Mouse (Mus musculus) embryonic facial prominence, embryonic 13.5 days (tissue): ENCODE results near the gene Ap1ar. TPM values are rescaled to one million over a fixed set of nuclear protein-coding genes. Genes with fewer than 3 reads are reported as not detected.

Source experiments
- ATAC-seq: fragments of 200-750 bp; cut with Nextera tagmentation; 2 replicates; pipeline ENCODE4 v1.8.0; 2017; ENCODE audit warnings: low read depth; ENCODE audit not compliant: insufficient number of reproducible peaks, insufficient read depth, low FRiP score, low TSS enrichment
- H3K27ac ChIP-seq: fragments of 300-500 bp; sonication (generic); 2 replicates; pipeline ENCODE4 v1.5.1; 2015; ENCODE audit warnings: moderate library complexity, mild to moderate bottlenecking, inconsistent platforms
- H3K27me3 ChIP-seq: fragments of 300-500 bp; sonication (generic); 2 replicates; pipeline ENCODE4 v1.6.1; 2015; ENCODE audit warnings: mild to moderate bottlenecking, inconsistent platforms
- H3K36me3 ChIP-seq: fragments of 300-500 bp; sonication (generic); 2 replicates; pipeline ENCODE4 v1.6.1; 2015; ENCODE audit warnings: mild to moderate bottlenecking, inconsistent platforms
- H3K4me1 ChIP-seq: fragments of 300-500 bp; sonication (generic); 2 replicates; pipeline ENCODE4 v1.6.1; 2015; ENCODE audit warnings: inconsistent platforms
- H3K4me2 ChIP-seq: fragments of 300-500 bp; sonication (generic); 2 replicates; pipeline ENCODE4 v1.6.1; 2015; ENCODE audit warnings: moderate library complexity, mild to moderate bottlenecking, inconsistent platforms
- H3K4me3 ChIP-seq: fragments of 300-500 bp; sonication (generic); 2 replicates; pipeline ENCODE4 v1.5.1; 2015; ENCODE audit warnings: mild to moderate bottlenecking, inconsistent platforms
- H3K9ac ChIP-seq: fragments of 300-500 bp; sonication (generic); 2 replicates; pipeline ENCODE4 v1.6.1; 2015; ENCODE audit warnings: mild to moderate bottlenecking, inconsistent platforms
- H3K9me3 ChIP-seq: fragments of 300-500 bp; sonication (generic); 2 replicates; pipeline ENCODE4 v1.6.1; 2016; ENCODE audit warnings: inconsistent platforms
- WGBS: fragments of 180-500 bp; shearing (Covaris S2); methylation state at CpG from one replicate; pipeline ENCODE4 v1.1.7; 2015; ENCODE audit warnings: mixed read lengths; 5-methylcytosine and 5-hydroxymethylcytosine counted together
- polyA plus RNA-seq: library from polyadenylated mRNA; unstranded; fragments of >200 nt; fragmentation: Nextera tagmentation; extraction: Ambion mirVana; gene quantifications from 2 replicates; pipeline ENCODE4 v1.2.1, GENCODE M21; 2015

Ap1ar gene
- polyA plus RNA-seq, 1 experiment from 2014 or later = 55.4 TPM

GRCm38 (mm10) chr3:127835594-127835993, 1.7 kb downstream of the Ap1ar start:
- Histone ChIP-seq H3K27ac (no peak overlapping the region), H3K36me3 (0 out of 2 replicates have a peak, but pooled peaks cover 2% of the 10 kb centered on the region), H3K9me3 (no peaks in the 10 kb centered on the region), H3K4me2 (peak overlapping the region; percentile 84), H3K27me3 (no peaks in the 10 kb centered on the region), H3K4me3 (peak overlapping the region; percentile 84; the same call in 1 of the 2 replicates), H3K9ac (peak overlapping the region; percentile 12; the same call in 1 of the 2 replicates), H3K4me1 (peaks cover 23% of the 10 kb centered on the region)
- 87% methylated on average over 6 of the region's 6 CpGs for WGBS
- ATAC-seq = no peak

- no peak overlapping the region for H3K4me2 ChIP-seq
- no peak overlapping the region for H3K4me3 ChIP-seq
- ATAC-seq = no peak
- no peak overlapping the region for H3K9ac ChIP-seq
- H3K36me3 ChIP-seq = 0 out of 2 replicates have a peak, but pooled peaks cover 2% of the 10 kb centered on the region
- H3K27ac ChIP-seq = no peak overlapping the region
- peaks cover 23% of the 10 kb centered on the region for H3K4me1 ChIP-seq
- H3K27me3 ChIP-seq = no peaks in the 10 kb centered on the region
- 89% methylated on average over 4 of the region's 4 CpGs for WGBS
- no peaks in the 10 kb centered on the region for H3K9me3 ChIP-seq
Observed at GRCm38 (mm10) chr3:127834040-127834439, 3.3 kb downstream of the Ap1ar start.

GRCm38 (mm10) chr3:127831079-127831478, 6.2 kb downstream of the Ap1ar start:
- H3K27me3 ChIP-seq = no peaks in the 10 kb centered on the region
- 0 out of 2 replicates have a peak, but pooled peaks cover 2% of the 10 kb centered on the region for H3K36me3 ChIP-seq
- H3K9ac ChIP-seq = no peak overlapping the region
- no peak overlapping the region for H3K4me3 ChIP-seq
- H3K4me1 ChIP-seq = peaks cover 21% of the 10 kb centered on the region
- H3K9me3 ChIP-seq = no peaks in the 10 kb centered on the region
- WGBS = 65% methylated on average over 6 of the region's 6 CpGs
- no peak for ATAC-seq
- H3K4me2 ChIP-seq = no peak overlapping the region
- H3K27ac ChIP-seq = no peak overlapping the region

- H3K4me2 ChIP-seq = no peak overlapping the region
- no peak for ATAC-seq
- H3K4me3 ChIP-seq = no peak overlapping the region
- H3K9me3 ChIP-seq = no peaks in the 10 kb centered on the region
- H3K27me3 ChIP-seq = no peaks in the 10 kb centered on the region
- 0 out of 2 replicates have a peak, but pooled peaks cover 2% of the 10 kb centered on the region for H3K36me3 ChIP-seq
- no peak overlapping the region for H3K27ac ChIP-seq
- WGBS = 92% methylated on average over 10 of the region's 10 CpGs
- H3K9ac ChIP-seq = no peak overlapping the region
- peaks cover 12% of the 10 kb centered on the region for H3K4me1 ChIP-seq
Observed at GRCm38 (mm10) chr3:127830183-127830582, 7.1 kb downstream of the Ap1ar start.

GRCm38 (mm10) chr3:127827123-127827522, 10.2 kb downstream of the Ap1ar start:
- no peak overlapping the region for H3K4me3 ChIP-seq
- H3K9me3 ChIP-seq = no peaks in the 10 kb centered on the region
- H3K9ac ChIP-seq = no peak overlapping the region
- WGBS = 42% methylated on average over 7 of the region's 7 CpGs
- no peak overlapping the region for H3K4me2 ChIP-seq
- H3K4me1 ChIP-seq = peaks cover 11% of the 10 kb centered on the region
- H3K27ac ChIP-seq = no peak overlapping the region
- H3K36me3 ChIP-seq = peaks cover 6% of the 10 kb centered on the region
- no peak for ATAC-seq
- H3K27me3 ChIP-seq = no peaks in the 10 kb centered on the region

- H3K4me3 ChIP-seq = no peak overlapping the region
- peaks cover 11% of the 10 kb centered on the region for H3K36me3 ChIP-seq
- no peaks in the 10 kb centered on the region for H3K9me3 ChIP-seq
- 91% methylated on average over 7 of the region's 7 CpGs for WGBS
- no peaks in the 10 kb centered on the region for H3K27me3 ChIP-seq
- no peak for ATAC-seq
- H3K27ac ChIP-seq = no peak overlapping the region
- H3K4me1 ChIP-seq = peaks cover 11% of the 10 kb centered on the region
- H3K9ac ChIP-seq = no peak overlapping the region
- H3K4me2 ChIP-seq = no peak overlapping the region
Observed at GRCm38 (mm10) chr3:127826503-127826902, 10.8 kb downstream of the Ap1ar start.

- Histone ChIP-seq H3K4me1 (peaks cover 11% of the 10 kb centered on the region), H3K4me3 (no peak overlapping the region), H3K36me3 (peaks cover 19% of the 10 kb centered on the region), H3K27ac (no peak overlapping the region), H3K9ac (no peak overlapping the region), H3K27me3 (no peaks in the 10 kb centered on the region), H3K4me2 (no peak overlapping the region), H3K9me3 (no peaks in the 10 kb centered on the region)
- WGBS = 82% methylated on average over 17 of the region's 17 CpGs
- no peak for ATAC-seq
Observed at GRCm38 (mm10) chr3:127823886-127824863, 13.1 kb downstream of the Ap1ar start.

GRCm38 (mm10) chr3:127821209-127821608, 16.1 kb downstream of the Ap1ar start:
- Histone ChIP-seq H3K27ac (no peak overlapping the region), H3K4me1 (0 out of 2 replicates have a peak, but pooled peaks cover 4% of the 10 kb centered on the region), H3K36me3 (peaks cover 24% of the 10 kb centered on the region), H3K4me2 (no peak overlapping the region), H3K9ac (no peak overlapping the region), H3K9me3 (no peaks in the 10 kb centered on the region), H3K27me3 (no peaks in the 10 kb centered on the region), H3K4me3 (no peak overlapping the region)
- ATAC-seq = no peak
- 76% methylated on average over 5 of the region's 5 CpGs for WGBS

- Histone ChIP-seq H3K27me3 (no peaks in the 10 kb centered on the region), H3K9me3 (no peaks in the 10 kb centered on the region), H3K4me3 (no peak overlapping the region), H3K36me3 (peaks cover 26% of the 10 kb centered on the region), H3K4me1 (0 out of 2 replicates have a peak, but pooled peaks cover 4% of the 10 kb centered on the region), H3K27ac (no peak overlapping the region), H3K9ac (no peak overlapping the region), H3K4me2 (no peak overlapping the region)
- no peak for ATAC-seq
- WGBS = 76% methylated on average over 1 of the region's 1 CpGs
Observed at GRCm38 (mm10) chr3:127820400-127820799, 16.9 kb downstream of the Ap1ar start.

- no peak overlapping the region for H3K27ac ChIP-seq
- ATAC-seq = no peak
- WGBS = 77% methylated on average over 11 of the region's 11 CpGs
Observed at GRCm38 (mm10) chr3:127818694-127819663, 18.3 kb downstream of the Ap1ar start.

GRCm38 (mm10) chr3:127817120-127817683, 20.1 kb downstream of the Ap1ar start:
- Histone ChIP-seq H3K9me3 (no peaks in the 10 kb centered on the region), H3K27me3 (no peaks in the 10 kb centered on the region), H3K27ac (no peak overlapping the region), H3K4me2 (no peak overlapping the region), H3K9ac (no peak overlapping the region), H3K4me3 (no peak overlapping the region), H3K4me1 (0 out of 2 replicates have a peak, but pooled peaks cover 4% of the 10 kb centered on the region), H3K36me3 (peaks cover 41% of the 10 kb centered on the region)
- WGBS = 41% methylated on average over 7 of the region's 7 CpGs
- no peak for ATAC-seq

More at GRCm38 (mm10) chr3:127818694-127819663, 18.3 kb downstream of the Ap1ar start:
- 0 out of 2 replicates have a peak, but pooled peaks cover 4% of the 10 kb centered on the region for H3K4me1 ChIP-seq
- no peaks in the 10 kb centered on the region for H3K9me3 ChIP-seq
- no peak overlapping the region for H3K4me3 ChIP-seq
- H3K27me3 ChIP-seq = no peaks in the 10 kb centered on the region
- no peak overlapping the region for H3K4me2 ChIP-seq
- H3K9ac ChIP-seq = no peak overlapping the region
- H3K36me3 ChIP-seq = peaks cover 28% of the 10 kb centered on the region
